Mouse (Mus musculus) C3H10T1/2 (cell line): Measurements from ENCODE around the gene Jade2. TPM values are rescaled to one million over a fixed set of nuclear protein-coding genes. Genes with fewer than 3 reads are reported as not detected.

Experiments used
- polyA plus RNA-seq, 2 experiments: library from polyadenylated mRNA; unstranded; fragments of >200 nt; fragmentation: generic; extraction: Trizol; gene quantifications; one replicate each; pipeline ENCODE4 v1.2.1; 2012; ENCODE audit warnings: missing spikeins in 2 of 2

Gene Jade2
- 10 to 100 TPM in 1 of 2 experiments, 1 to 10 TPM in 1; 4.3 to 12.8 TPM for polyA plus RNA-seq

DNA sequence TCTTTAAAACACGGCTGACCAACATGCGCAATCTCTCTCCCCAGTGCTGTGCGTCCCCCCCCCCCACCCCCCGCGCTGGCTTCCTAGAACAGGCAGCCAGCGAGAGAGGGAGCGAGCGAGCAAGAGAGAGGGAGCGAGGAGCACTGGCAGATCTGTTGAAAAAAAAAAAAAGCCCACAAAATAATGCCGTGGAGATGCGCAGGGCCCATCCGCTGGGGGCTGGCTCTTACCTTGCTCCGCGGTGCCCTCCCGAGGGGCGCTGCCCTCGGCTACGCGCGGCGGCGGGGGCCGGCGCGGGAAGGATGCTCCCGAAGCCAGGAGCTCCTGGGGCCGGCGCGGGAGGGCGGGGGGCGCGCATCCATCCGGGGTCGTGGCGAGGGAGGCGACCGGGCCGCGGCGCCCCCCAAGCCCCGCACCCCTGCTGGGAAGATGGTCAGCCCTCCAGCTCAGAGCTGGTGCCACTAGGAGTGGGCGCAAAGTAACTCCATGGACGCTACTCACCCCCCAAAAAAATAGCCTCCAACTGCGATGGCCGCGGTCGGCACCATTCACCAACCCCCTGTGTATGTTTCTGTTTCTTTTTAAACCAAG, at the start of gene Jade2:
Gene Jade2, minus strand, starts transcription at position 573 of the 591 bp plus-strand sequence.

Other genes with a start within 250 kb of the Jade2 start
- 100 to 1,000 TPM in 1 of 2 experiments, 10 to 100 TPM in 1; 83.1 to 636 TPM for gene Nhp2, start 237.9 kb downstream of the Jade2 start, polyA plus RNA-seq
- gene Rmnd5b, start 221.8 kb downstream of the Jade2 start, polyA plus RNA-seq, result 10 to 100 TPM; 24.1 to 35.1 TPM
- 1 to 10 TPM; 2.3 to 4.5 TPM for gene N4bp3, start 206.8 kb downstream of the Jade2 start, polyA plus RNA-seq
- under 1 TPM; 0.13 to 0.48 TPM for gene D930048N14Rik, start 206.7 kb downstream of the Jade2 start, polyA plus RNA-seq
- gene 0610009B22Rik, start 168.8 kb downstream of the Jade2 start, polyA plus RNA-seq, result 10 to 100 TPM in 1 of 2 experiments, 1 to 10 TPM in 1; 2.2 to 24.3 TPM
- 1 to 10 TPM in 1 of 2 experiments, under 1 TPM in 1; 0.81 to 4.5 TPM for gene Sec24a, start 94.0 kb downstream of the Jade2 start, polyA plus RNA-seq
- gene Sar1b, start 94.0 kb downstream of the Jade2 start, polyA plus RNA-seq, result 10 to 100 TPM in 1 of 2 experiments, 1 to 10 TPM in 1; 7.1 to 44.6 TPM
- 10 to 100 TPM; 31.2 to 43.5 TPM for gene Cdkn2aipnl, start 110.0 kb upstream of the Jade2 start, polyA plus RNA-seq
- 10 to 100 TPM in 1 of 2 experiments, 1 to 10 TPM in 1; 5.7 to 60.8 TPM for gene Ube2b, start 143.1 kb upstream of the Jade2 start, polyA plus RNA-seq
- gene Cdkl3, start 146.6 kb upstream of the Jade2 start, polyA plus RNA-seq, result 1 to 10 TPM in 1 of 2 experiments, under 1 TPM in 1; 0.26 to 2.8 TPM
- gene Ppp2ca, start 241.0 kb upstream of the Jade2 start, polyA plus RNA-seq, result 10 to 100 TPM in 1 of 2 experiments, 1 to 10 TPM in 1; 8.4 to 39.2 TPM